Mouse (Mus musculus): Measurements from ENCODE around the gene Rgs8. TPM values are rescaled to one million over a fixed set of nuclear protein-coding genes. Genes with fewer than 3 reads are reported as not detected.

Rgs8 gene
- polyA plus RNA-seq, 1 experiment from 2014 or later, result 9.1 TPM

DNA sequence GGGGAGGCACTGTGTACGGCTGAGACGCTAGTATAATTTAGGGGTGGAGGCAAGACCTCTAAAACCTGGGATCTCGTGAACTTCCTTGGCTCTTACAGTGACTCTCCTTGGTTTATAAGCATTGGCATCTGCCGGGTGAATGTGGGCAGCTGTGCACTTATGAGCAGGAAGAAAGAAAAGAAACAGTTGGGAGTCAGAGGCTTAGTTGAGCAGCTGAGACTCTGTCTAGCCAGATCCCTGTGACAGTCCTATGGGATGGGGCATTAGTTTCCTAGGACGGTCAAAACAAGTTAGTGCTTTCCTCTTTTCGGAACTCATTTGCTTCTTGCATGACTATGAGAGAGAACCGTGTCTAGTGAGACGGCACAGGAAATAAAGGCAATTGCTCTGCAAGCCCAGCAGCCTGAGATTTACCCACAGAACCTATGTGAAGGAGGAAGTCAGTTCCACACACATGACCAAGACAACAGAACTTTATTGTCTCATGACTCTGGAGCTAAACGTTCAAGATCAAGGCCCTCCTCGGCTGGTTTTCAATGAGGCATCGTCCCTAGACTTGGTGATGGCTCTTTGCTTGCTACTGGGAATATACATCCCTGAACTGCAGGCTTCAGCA is 47.7 kb downstream of the Rgs8 start:
- Histone ChIP-seq H3K4me1 (peaks cover 65% of the 10 kb centered on the region), H3K9me3 (no peaks in the 10 kb centered on the region), H3K27me3 (ENCODE audit: poor library complexity, severe bottlenecking) (peaks cover 10% of the 10 kb centered on the region; the same call in 1 of the 2 replicates), H3K4me3 (no peak overlapping the region), H3K27ac (0 out of 2 replicates have a peak overlapping the region, but pooled peaks have one; percentile 83), H3K36me3 (replicated peaks) (no peaks in the 10 kb centered on the region)
- 91% methylated on average over 11 of the region's 11 CpGs for WGBS
- no peak for DNase-seq (ENCODE audit: extremely low spot score, low spot score)

GRCm38 (mm10) chr1:153701461-153701860 is 48.6 kb downstream of the Rgs8 start:
- Histone ChIP-seq H3K36me3 (replicated peaks) (no peaks in the 10 kb centered on the region), H3K27me3 (ENCODE audit: poor library complexity, severe bottlenecking) (peaks cover 10% of the 10 kb centered on the region; the same call in 1 of the 2 replicates), H3K27ac (peak overlapping the region; percentile 83; the same call in 1 of the 2 replicates), H3K4me1 (peaks cover 65% of the 10 kb centered on the region), H3K9me3 (no peaks in the 10 kb centered on the region), H3K4me3 (no peak overlapping the region)
- 88% methylated on average over 1 of the region's 1 CpGs for WGBS
- no peak for DNase-seq (ENCODE audit: extremely low spot score, low spot score)

DNA sequence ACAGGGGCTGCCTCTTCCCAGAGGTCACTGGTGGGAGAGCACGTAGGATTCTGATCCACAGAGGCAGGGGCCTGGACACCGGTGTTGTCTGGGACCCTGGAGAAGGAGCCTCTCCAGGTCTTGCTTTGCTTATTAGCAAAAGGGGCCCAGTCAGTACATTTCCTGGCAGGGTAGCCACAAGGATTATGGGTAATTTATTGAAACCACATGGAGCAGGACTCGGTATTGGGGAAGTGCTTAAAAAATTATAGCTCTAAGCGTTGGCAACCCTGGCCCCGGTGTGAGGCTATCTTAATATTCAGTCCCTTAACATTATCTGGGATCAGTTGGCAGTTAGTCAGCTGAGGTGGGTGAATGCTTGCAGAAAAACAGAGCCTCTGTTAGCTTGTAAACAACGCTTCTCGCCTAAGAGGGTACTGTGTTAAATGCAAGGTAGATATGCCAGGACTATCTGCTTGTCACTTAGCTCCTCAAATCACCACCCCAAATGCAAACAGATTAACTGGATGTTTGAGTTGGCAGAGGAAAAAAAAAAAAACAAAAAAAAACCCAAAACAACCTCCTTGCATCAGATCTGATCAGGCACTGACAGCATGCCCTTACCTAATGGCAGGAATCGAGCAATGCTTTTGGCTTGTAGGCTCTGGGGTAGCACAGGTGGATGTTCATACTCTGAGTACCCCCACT is 49.5 kb downstream of the Rgs8 start:
- H3K4me1 ChIP-seq, result peaks cover 62% of the 10 kb centered on the region
- DNase-seq (ENCODE audit: extremely low spot score, low spot score), result no peak
- peak overlapping the region; percentile 83 for H3K27ac ChIP-seq

GRCm38 (mm10) chr1:153702853-153703410 is 50.1 kb downstream of the Rgs8 start:
- Histone ChIP-seq H3K27ac (peak overlapping the region; percentile 83), H3K4me3 (no peak overlapping the region), H3K4me1 (peaks cover 56% of the 10 kb centered on the region), H3K36me3 (replicated peaks) (no peaks in the 10 kb centered on the region), H3K27me3 (ENCODE audit: poor library complexity, severe bottlenecking) (peaks cover 10% of the 10 kb centered on the region; the same call in 1 of the 2 replicates), H3K9me3 (no peaks in the 10 kb centered on the region)
- 57% methylated on average over 8 of the region's 8 CpGs for WGBS
- no peak for DNase-seq (ENCODE audit: extremely low spot score, low spot score)

More for the DNA sequence above, 49.5 kb downstream of the Rgs8 start:
- 79% methylated on average over 8 of the region's 8 CpGs for WGBS
- no peak overlapping the region for H3K4me3 ChIP-seq
- no peaks in the 10 kb centered on the region for H3K9me3 ChIP-seq
- peaks cover 10% of the 10 kb centered on the region; the same call in 1 of the 2 replicates for H3K27me3 ChIP-seq (ENCODE audit: poor library complexity, severe bottlenecking)
- H3K36me3 ChIP-seq (replicated peaks), result no peaks in the 10 kb centered on the region

- no peaks in the 10 kb centered on the region for H3K9me3 ChIP-seq
- H3K4me1 ChIP-seq, result peaks cover 51% of the 10 kb centered on the region
- 0 out of 2 replicates have a peak overlapping the region, but pooled peaks have one; percentile 7 for H3K4me3 ChIP-seq
- peak; percentile 75 for DNase-seq (ENCODE audit: extremely low spot score, low spot score)
- no peaks in the 10 kb centered on the region for H3K36me3 ChIP-seq (replicated peaks)
- WGBS, result 2% methylated on average over 12 of the region's 12 CpGs
- H3K27ac ChIP-seq, result peak overlapping the region; percentile 83
- peaks cover 10% of the 10 kb centered on the region; the same call in 1 of the 2 replicates for H3K27me3 ChIP-seq (ENCODE audit: poor library complexity, severe bottlenecking)
These were observed 50.7 kb downstream of the Rgs8 start for GRCm38 (mm10) chr1:153703445-153703991.

- Histone ChIP-seq H3K27ac (peak overlapping the region; percentile 83), H3K4me1 (peaks cover 45% of the 10 kb centered on the region), H3K36me3 (replicated peaks) (no peaks in the 10 kb centered on the region)
These were observed 51.3 kb downstream of the Rgs8 start for GRCm38 (mm10) chr1:153704174-153704573.

DNA sequence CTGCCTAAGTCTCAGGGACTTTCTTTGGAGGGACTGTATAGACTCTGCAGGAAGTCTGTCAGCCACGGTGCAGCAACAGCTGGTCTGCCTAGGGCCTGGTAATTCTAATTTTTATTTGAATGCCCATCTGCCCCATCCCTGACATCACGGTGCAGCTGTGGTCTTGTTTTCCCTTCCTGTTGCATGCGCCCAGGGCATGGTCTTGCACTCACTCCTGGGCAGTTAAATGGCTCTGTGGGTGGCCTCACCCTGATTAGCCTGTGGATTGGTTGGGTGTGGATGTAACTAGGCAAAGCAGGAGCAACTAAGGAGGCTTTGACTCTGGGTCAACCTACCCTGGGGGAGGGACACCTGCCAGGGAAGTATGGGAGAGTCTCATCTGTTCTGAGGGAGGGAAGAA is 52.2 kb downstream of the Rgs8 start:
- Histone ChIP-seq H3K27ac (peak overlapping the region; percentile 83), H3K4me3 (no peak overlapping the region), H3K9me3 (no peaks in the 10 kb centered on the region), H3K27me3 (ENCODE audit: poor library complexity, severe bottlenecking) (peaks cover 10% of the 10 kb centered on the region; the same call in 1 of the 2 replicates), H3K4me1 (peaks cover 42% of the 10 kb centered on the region), H3K36me3 (replicated peaks) (no peaks in the 10 kb centered on the region)
- DNase-seq (ENCODE audit: extremely low spot score, low spot score), result peak; percentile 35
- WGBS, result 19% methylated on average over 3 of the region's 3 CpGs

More at GRCm38 (mm10) chr1:153704174-153704573, 51.3 kb downstream of the Rgs8 start:
- peak; percentile 34 for DNase-seq (ENCODE audit: extremely low spot score, low spot score)
- H3K27me3 ChIP-seq (ENCODE audit: poor library complexity, severe bottlenecking), result peaks cover 10% of the 10 kb centered on the region; the same call in 1 of the 2 replicates
- no peaks in the 10 kb centered on the region for H3K9me3 ChIP-seq
- 8% methylated on average over 7 of the region's 7 CpGs for WGBS
- no peak overlapping the region for H3K4me3 ChIP-seq

- peaks cover 28% of the 10 kb centered on the region for H3K4me1 ChIP-seq
- H3K9me3 ChIP-seq, result no peaks in the 10 kb centered on the region
- 89% methylated on average over 5 of the region's 5 CpGs for WGBS
- no peak overlapping the region for H3K4me3 ChIP-seq
- no peaks in the 10 kb centered on the region for H3K36me3 ChIP-seq (replicated peaks)
- DNase-seq (ENCODE audit: extremely low spot score, low spot score), result no peak
- no peaks in the 10 kb centered on the region for H3K27me3 ChIP-seq (ENCODE audit: poor library complexity, severe bottlenecking)
- no peak overlapping the region for H3K27ac ChIP-seq
These were observed 55.8 kb downstream of the Rgs8 start for GRCm38 (mm10) chr1:153708626-153709025.

DNA sequence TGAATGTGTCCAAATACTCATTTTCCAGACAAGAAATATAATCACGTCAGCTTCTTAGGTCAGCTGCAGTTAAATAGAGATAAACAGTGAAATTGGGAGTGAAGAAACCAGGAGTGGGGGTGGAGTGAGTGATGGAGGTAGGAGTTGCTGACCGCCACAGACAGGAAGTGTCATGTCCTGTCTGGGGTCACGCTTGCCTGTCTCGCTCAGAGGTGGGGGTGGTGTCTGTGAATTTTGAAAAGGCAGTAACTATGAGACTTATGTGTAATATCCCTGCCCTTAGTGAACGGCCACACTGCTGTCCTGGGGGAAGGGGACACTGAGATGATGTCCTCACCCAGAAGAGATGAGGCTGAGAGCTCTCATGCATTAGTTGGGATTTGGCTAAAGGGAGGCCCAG is 56.6 kb downstream of the Rgs8 start:
- Histone ChIP-seq H3K27ac (no peak overlapping the region), H3K4me1 (peaks cover 19% of the 10 kb centered on the region), H3K9me3 (no peaks in the 10 kb centered on the region), H3K27me3 (ENCODE audit: poor library complexity, severe bottlenecking) (no peaks in the 10 kb centered on the region), H3K36me3 (replicated peaks) (no peaks in the 10 kb centered on the region), H3K4me3 (no peak overlapping the region)
- no peak for DNase-seq (ENCODE audit: extremely low spot score, low spot score)
- 77% methylated on average over 5 of the region's 5 CpGs for WGBS

DNA sequence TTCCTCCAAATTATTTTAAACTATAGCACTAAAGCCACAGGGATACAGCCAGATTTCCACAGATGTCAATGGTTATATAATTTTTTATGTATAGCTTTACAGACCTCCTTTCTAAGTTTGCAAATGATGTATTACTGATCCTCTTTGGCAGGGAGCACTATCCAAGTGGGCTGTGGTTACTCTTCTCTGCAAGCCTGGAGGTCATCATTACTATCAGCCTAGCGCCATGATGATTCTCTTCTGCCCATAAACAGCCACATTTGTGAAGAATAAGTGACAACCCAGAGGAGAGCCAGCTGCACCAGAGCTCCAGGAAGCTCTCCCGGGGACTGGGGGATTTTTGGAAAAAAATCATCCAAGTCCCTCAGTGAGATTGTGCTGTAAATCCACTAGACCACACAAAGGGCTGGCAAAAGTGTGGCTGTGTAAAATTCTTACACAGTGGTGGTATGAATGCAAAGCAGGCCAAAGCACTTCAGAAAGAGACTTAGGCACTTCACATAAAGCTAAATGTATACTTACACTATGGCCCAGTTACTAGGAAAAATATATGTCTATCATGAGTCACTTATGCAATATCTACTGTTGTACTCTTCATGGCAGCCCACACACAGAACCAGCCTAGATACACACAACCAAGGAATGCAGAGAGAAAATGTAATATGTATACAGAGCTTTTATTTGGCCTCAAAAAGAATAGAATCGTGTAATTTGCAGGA is 58.9 kb downstream of the Rgs8 start:
- no peaks in the 10 kb centered on the region for H3K27me3 ChIP-seq (ENCODE audit: poor library complexity, severe bottlenecking)
- no peaks in the 10 kb centered on the region for H3K36me3 ChIP-seq (replicated peaks)
- H3K27ac ChIP-seq, result no peak overlapping the region
- H3K4me3 ChIP-seq, result no peak overlapping the region
- H3K9me3 ChIP-seq, result no peaks in the 10 kb centered on the region
- DNase-seq (ENCODE audit: extremely low spot score, low spot score), result no peak
- H3K4me1 ChIP-seq, result peaks cover 8% of the 10 kb centered on the region
- 88% methylated on average over 3 of the region's 3 CpGs for WGBS

DNA sequence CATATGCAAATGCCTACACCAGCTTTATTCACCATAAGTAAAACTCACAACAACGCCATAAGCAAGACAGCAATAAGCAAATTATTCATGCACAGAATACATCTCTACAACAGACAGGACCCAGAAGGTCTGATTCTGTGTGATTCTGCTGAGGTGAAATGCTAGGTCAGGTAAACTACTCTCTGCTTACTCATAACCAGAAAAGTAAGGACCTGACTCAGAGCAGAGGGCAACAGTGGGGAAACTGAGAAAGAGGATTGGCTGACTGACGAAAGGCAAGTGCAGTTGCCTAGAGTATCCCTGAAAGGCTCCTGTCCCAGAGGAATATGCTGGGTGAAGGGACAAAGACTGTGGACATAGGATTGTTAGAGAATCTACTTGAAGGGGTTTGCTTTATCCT is 59.8 kb downstream of the Rgs8 start:
- no peak for DNase-seq (ENCODE audit: extremely low spot score, low spot score)
- no peaks in the 10 kb centered on the region for H3K27me3 ChIP-seq (ENCODE audit: poor library complexity, severe bottlenecking)
- peaks cover 8% of the 10 kb centered on the region for H3K4me1 ChIP-seq
- WGBS, result 94% methylated on average over 2 of the region's 2 CpGs
- H3K9me3 ChIP-seq, result no peaks in the 10 kb centered on the region
- H3K36me3 ChIP-seq (replicated peaks), result no peaks in the 10 kb centered on the region
- H3K27ac ChIP-seq, result no peak overlapping the region
- no peak overlapping the region for H3K4me3 ChIP-seq

GRCm38 (mm10) chr1:153717990-153718389 is 65.2 kb downstream of the Rgs8 start:
- Histone ChIP-seq H3K27ac (no peak overlapping the region), H3K4me3 (no peak overlapping the region), H3K36me3 (replicated peaks) (no peaks in the 10 kb centered on the region), H3K9me3 (no peaks in the 10 kb centered on the region), H3K4me1 (no peaks in the 10 kb centered on the region), H3K27me3 (ENCODE audit: poor library complexity, severe bottlenecking) (no peaks in the 10 kb centered on the region)
- DNase-seq (ENCODE audit: extremely low spot score, low spot score), result no peak
- 79% methylated on average over 1 of the region's 1 CpGs for WGBS

Measured in forebrain, embryonic 10.5 days (tissue).